Mouse (Mus musculus): ENCODE results near the gene Serpine3. TPM values are rescaled to one million over a fixed set of nuclear protein-coding genes. Genes with fewer than 3 reads are reported as not detected.
A peak's percentile ranks its signal among the peaks of the same experiment; 100 is the strongest.
"Not testable (repeated sequence)": the region's sequence is repeated elsewhere in the genome, so short reads cannot be mapped to it uniquely, and the experiment has no call there.

Gene Serpine3
- total RNA-seq (2021), result not detected

DNA sequence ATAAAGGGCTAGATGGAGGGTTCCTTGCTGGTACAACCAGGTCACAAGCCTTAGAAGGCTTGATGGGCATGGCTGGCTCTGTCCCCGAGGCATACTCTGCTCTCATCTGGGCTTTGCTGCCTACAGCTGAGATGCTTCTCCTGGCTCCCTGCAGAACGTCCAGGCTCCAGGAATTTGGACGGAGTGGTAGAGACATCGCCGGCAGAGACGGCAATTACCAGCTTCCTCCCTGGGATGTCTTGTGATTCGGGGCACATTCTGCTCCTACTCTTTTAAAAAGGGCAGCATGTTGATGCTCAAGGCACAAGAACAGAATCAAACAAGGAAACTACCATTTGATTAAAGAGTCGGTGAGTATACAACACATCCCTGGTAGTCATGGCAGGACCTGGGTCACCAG is at the start of gene Serpine3:
Gene Serpine3 (plus strand): TSS at position 301 of the 400 bp plus-strand sequence.
- intact Hi-C loops (cut with DNase I), result no loop called here

DNA sequence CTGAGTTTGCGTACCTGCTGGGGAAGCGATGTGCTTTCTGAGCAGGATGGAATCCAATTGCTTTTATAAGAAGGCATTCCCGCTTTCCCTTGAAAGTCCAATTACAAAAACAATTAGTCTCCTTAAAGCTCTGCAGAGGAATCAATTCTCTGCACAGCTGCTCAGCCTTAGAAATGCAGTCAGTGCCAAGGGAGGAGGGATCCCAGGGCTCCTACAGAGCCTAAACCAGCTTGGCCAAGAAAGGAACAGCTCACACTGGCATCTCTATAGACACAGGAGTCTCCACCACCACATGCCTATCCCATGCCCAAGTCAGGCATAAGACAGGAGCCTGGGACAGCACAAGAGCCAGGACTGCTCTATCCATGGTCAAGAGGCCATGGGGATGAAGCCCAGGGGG is 41.1 kb upstream of the Serpine3 start:
- intact Hi-C loops (cut with DNase I), result no loop called here
- DNase-seq, result no peak

More for the DNA sequence above, at the start of gene Serpine3:
- DNase-seq, result no peak

DNA sequence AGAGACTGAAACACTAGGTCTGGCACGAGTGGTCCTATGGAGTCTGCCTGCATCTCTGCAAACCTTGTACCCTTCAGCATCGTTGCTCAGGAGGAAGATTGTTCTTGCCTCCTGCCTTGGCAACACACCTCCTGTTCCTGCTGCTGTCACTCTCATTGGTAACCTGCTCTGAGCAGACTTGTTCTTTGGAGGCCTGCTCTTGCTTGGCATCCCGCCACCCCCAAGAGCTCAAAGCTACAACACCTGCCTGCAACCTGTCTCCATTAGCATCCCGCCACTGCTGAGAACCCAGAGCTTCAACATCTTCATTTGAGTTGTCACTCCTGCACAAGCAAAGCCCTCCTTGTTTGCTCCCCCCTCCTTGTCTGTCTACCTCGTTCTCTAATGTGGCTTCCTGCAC is 35.5 kb upstream of the Serpine3 start:
- intact Hi-C loops (cut with DNase I), result no loop called here
- no peak for DNase-seq

DNA sequence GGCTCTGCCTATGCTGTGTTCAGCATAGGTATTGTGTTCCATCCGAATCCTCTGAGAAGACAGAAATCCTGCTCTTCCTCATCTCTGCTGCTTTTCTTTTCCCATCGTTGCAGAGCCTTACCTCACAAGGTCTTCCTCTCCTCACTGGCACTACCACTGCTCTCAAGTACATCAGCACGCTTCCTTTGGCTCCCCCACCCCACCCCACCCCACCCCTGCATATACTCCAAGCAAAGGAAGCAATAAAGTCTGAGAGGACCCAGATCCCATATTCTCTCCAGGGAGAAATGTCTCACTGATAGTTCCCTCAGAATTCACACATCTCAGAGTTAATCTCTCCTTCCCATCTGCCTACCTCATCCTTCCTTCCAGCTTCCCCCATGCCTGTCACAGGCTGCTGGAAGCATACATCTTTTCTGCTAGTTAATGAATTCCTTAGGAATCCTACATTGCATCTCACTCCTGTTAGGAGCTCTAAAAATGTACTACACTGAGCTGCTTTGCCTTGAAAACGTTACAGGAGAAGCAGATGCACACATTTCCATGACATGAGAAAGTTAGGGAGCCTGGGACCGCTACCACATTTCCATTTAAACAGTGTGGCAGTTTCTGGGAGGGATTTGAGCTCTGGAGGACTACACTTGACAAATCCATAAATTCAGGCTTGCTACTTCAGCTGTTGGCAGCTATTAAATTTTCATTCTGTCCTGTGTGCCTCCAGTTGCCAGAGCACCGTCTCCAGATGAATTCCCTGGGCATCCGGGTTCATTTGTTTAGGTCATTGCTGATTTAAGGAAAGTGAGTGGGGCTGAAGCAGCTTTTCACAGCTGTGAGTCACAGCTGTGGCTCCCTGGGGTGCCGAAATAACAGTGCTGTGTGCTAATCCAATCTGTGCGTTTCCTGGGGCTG is 25.8 kb upstream of the Serpine3 start:
- DNase-seq, result peak; percentile 30 to 39
- intact Hi-C loops (cut with DNase I), result loop anchor here (5.0 kb wide), 2 partner anchors 120 to 340 kb away; no protein-coding TSS in a partner anchor

DNA sequence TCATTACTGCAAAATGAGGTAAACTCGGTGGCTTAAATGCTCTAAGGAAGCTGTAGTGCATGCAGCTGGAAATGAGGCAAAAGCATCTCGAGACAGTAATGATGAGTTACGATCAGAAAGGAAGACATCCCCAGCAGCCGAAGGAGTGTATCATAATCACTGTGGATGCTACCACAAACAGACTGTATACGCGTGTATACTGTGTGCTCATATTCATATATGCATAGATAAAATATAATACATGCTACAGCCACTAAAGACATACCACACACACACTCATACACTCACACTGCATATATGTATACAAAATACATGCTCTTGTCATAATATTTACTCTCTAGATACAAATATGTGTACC is 25.1 kb upstream of the Serpine3 start:
- DNase-seq, result no peak
- intact Hi-C loops (cut with DNase I), result loop anchor here (5.0 kb wide), 2 partner anchors 119 to 339 kb away; no protein-coding TSS in a partner anchor

DNA sequence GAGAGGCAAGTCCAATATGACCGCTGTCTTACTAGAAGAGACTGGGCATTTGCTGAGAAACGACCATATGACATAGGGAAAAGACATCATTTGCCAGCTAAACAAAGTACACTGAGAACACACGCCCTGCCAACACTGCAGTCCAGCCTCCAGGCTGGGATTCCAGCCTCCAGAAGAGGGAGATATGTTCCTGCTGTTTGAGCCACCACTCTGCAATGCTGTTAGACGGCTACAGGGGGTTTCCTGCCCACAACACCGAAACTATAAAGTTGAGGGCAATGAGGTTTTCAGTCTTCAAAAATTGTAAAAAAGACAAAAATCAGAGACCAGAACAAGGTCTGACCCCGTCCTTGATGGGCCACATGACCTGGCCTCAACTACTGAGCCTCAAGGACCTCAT is 24.4 kb upstream of the Serpine3 start:
- intact Hi-C loops (cut with DNase I), result loop anchor here (5.0 kb wide), 2 partner anchors 118 to 338 kb away; no protein-coding TSS in a partner anchor
- peak; percentile 42 for DNase-seq

DNA sequence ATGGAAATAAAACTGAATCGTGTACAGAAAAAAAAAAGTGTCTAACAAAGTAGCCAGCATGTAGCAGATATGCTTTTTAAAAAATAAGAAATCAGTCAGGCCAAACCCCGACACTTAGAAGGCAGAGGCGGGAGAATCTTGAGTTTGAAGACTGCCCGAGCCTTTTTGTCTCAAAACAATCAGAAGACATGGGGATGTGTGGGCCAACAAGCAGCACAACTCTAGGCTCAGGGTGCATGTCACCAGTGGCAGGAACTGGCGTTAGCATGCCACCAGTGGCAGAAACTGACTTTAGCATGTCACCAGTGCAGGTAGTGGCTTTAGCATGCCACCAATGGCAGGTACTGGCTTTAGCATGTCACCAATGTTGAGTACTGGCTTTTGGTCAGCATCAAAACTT is 23.9 kb upstream of the Serpine3 start:
- no peak for DNase-seq
- intact Hi-C loops (cut with DNase I), result loop anchor here (5.0 kb wide), 2 partner anchors 118 to 338 kb away; no protein-coding TSS in a partner anchor

DNA sequence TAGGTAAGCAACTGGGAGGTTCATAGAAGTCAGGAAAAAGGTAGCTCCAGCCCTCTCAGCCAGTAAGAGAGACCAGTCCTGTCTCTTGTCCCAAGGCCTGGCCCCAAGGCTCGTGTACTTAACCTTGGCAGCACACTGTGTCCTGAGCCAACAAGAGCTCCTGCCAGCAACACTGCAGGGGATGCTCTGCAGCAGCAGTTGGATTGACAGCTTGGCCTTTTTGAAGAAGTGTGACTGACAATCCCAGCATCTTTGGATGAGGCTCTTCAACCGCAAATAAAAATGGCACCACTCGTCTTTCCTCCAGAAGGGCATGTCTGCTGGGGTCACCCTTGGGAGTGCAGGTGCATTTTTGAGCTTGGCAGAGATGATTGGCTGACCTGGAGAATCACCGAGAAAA is 23.1 kb upstream of the Serpine3 start:
- no peak for DNase-seq
- intact Hi-C loops (cut with DNase I), result no loop called here

DNA sequence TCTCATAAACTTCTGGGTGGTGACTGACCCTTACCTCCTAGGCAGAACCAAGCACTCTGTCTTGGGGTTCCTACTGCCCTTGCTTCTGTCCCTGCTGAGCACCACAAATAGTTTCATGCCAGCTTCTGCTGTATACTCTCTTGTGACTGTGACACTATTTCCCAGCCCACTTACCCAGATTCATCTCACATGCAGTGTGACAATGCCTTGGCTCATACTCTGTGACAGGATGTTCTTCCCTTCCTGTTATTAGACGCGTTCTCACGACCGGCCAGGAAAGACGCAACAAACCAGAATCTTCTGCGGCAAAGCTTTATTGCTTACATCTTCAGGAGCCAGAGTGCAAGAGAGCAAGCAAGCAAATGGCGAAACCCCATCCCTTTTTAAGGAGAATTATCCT is 21.1 kb upstream of the Serpine3 start:
- intact Hi-C loops (cut with DNase I); DNase-seq: not testable (repeated sequence)

DNA sequence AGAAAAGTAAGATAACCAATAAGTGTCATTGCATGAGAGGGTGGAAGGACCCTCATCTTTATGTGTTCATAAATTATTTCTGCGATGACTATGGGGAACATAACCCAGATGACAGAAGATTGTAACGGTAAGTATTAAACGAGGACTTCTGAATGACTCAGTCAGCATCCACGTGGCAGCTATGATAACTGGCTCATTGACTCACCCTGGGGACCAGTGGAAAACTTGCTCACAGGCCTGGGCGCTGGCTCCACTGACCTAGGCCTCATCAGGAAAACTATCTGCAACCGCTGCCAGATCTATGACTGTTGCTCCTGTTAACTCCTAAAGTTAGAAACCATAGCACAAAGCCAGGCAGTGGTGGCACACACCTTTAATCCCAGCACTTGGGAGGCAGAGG is 15.1 kb upstream of the Serpine3 start:
- intact Hi-C loops (cut with DNase I), result no loop called here
- DNase-seq, result no peak

DNA sequence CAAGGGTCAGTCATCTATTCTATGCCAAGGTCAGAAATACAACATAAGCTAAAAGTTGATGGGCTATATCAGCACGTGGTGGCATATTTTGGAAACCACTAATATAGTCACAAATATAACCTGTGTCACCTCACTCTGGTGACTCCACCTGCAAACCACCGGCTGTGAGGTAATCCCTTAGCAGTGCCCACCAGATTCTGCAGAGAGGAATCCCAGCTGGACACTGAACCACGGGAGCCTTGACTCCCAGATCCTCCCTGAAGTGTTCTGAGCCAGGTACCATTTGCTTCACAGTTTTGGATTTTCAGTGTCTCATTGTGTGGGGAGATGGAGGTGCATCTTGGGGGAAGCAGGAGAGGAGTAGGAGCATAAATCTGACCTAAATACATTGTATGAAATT is 13.1 kb upstream of the Serpine3 start:
- no peak for DNase-seq
- intact Hi-C loops (cut with DNase I), result no loop called here

DNA sequence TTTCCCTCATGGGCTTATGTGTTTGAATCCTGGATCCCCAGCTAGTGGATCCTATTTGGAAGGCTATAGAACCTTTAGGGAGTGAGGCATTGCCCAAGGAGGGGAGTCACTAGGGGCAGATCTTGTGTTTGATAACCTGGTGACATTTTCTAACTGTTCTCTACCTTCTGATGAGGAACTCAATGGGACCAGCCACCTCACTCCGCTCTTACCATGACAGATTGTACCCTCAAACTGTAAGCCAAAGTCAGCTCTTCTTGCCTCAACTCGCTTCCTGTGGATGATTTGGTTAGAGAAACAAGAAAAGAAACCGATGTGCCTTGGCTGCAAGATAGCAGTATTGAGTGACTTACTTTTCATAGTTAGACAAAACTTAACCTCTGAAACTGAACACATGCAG is 11.7 kb upstream of the Serpine3 start:
- no peak for DNase-seq
- intact Hi-C loops (cut with DNase I), result no loop called here

DNA sequence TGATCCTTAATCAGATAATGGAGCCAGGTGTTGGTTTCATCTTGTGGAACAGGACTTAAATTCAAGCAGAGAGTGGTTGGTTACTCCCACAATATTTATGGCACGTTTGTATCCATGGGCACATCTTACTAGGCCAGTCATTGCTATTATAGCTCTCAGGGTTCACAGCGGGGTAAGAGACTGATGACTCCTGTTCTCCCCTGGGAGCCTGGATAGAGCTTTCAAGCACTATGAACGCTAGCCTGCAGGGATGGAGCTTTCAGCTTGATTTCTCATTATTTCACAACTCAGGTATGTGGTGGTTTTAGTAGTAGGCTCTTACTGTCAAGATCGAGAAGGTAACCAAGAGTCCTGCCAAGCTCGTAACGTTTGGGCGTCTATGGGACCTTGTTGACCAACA is 7.5 kb upstream of the Serpine3 start:
- intact Hi-C loops (cut with DNase I), result no loop called here
- DNase-seq, result no peak

DNA sequence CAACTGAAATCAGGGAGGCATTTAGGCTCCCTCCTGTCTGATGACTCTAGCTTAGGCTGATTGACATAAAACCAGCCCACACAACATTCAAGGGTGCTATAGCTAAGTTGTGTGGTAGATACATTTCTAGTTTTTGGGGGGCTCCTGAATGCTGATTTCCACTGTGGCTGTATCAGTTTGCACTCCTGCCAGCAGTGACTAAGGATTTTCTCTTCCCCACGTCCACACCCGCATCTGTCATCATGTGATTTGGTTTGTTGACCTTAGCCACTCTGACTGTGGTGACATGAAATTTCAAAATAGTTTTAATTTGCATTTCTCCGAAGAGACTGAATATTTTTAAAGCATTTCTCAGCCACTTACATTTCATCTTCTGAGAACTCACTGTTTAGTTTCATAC is 6.0 kb upstream of the Serpine3 start:
- intact Hi-C loops (cut with DNase I), result no loop called here

DNA sequence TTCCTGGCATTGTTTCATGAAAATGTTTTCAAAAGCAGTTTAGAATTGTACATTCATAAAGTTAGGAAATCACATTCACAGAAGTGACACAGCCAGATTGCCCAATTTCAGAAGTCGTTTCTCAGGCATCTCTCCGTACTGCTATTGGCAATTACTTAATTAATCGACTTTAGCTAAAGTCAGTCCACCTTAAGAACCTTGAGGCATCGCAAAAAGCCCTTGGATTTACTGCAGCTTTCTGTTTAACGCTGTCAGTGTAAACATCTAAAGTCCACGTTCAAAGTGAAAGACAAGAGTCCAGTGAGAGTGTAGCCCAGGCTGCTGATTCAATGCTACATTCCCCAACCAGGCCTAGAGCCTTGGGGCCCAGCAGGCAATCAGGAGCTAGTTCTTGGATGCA is 1.1 kb upstream of the Serpine3 start:
- no peak for DNase-seq
- intact Hi-C loops (cut with DNase I), result no loop called here

More for the DNA sequence above, 6.0 kb upstream of the Serpine3 start:
- DNase-seq, result no peak

DNA sequence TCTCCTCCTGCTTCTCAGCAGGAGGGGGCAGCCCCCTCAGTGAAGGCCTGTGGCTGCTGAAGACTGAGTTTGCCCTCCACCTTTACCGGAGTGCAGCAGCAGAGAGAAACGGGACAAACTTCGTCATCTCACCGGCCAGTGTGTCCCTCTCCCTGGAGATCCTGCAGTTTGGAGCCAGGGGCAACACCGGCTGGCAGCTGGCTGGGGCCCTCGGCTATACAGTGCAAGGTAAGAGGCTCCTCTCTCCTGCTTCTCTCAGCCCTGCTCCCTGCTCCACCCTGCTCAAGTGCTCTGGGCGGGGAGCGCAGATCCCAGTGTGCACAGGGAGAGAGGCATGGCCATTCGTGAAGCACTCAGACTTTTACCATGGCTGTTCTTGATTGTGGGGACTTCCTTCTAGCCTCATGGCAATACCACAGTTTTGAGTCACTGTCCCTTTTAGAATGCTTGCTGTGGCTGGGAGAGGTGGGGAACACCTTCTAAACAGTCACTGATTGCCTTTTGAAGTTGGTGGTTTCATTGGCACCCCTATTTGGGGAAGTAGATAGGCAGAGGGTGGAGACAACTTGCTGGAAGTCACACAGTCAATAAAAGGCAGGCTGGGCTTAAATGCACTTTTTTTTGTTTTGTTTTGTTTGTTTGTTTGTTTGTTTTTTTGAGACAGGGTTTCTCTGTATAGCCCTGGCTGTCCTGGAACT is 1.7 kb downstream of the Serpine3 start:
- DNase-seq, result no peak
- intact Hi-C loops (cut with DNase I), result no loop called here

DNA sequence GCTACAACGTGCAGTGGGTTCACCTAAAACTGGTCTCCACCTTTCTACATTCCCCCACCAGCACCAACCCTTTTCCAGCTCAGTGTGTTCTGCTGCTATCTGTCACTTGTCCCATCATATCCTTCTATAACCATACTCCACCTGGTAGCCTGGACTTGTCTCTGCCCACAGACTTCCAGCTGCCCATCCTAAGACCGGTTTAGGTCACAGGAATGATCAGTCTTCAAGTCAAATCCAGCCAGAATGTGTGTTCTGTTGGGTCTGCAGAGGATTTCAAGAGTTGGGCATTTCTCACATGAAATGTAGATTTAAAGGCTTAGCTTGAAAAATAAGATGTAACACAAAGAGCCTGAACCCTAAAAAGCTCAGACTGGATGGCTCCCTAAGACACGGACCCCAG is 10.2 kb downstream of the Serpine3 start:
- intact Hi-C loops (cut with DNase I), result no loop called here
- DNase-seq, result peak in 1 of 2 experiments; percentile 3

DNA sequence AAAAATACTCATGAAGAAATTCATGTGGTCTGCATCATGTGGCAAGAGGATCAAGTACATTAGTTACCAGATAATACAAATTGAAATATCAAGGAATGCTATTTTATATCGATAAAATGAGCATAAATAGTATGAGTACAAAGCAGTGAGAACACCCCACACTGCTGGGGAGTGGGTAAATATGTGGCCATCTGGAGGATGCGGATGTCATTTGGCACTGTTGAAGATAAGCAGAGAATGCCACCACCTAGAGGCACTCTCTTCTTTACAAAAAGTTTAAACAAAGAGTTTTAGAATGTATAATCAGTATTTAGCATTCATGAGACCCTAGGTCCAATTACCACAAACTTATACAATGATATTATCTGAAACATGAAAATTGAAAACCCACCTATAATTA is 54.7 kb downstream of the Serpine3 start:
- no peak for DNase-seq
- intact Hi-C loops (cut with DNase I), result no loop called here

DNA sequence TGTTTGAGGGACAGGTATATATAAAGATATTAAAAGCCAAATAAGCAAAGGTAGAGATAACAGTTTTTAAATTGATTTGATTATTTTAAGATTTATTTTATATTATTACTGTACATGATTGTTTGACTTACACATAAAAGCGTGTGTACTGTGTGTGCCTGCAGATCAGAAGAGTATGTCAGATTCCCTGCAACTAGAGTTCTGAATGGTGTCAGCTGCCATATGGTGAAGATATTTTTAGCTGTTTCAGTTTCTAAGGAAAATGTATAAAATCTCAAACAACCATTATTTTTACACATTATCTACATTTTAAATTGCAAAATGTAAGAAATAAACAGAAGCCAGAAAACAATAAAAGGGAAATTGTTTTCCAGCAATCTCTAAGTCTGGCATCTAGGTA is 58.2 kb downstream of the Serpine3 start:
- DNase-seq, result no peak
- intact Hi-C loops (cut with DNase I), result no loop called here

DNA sequence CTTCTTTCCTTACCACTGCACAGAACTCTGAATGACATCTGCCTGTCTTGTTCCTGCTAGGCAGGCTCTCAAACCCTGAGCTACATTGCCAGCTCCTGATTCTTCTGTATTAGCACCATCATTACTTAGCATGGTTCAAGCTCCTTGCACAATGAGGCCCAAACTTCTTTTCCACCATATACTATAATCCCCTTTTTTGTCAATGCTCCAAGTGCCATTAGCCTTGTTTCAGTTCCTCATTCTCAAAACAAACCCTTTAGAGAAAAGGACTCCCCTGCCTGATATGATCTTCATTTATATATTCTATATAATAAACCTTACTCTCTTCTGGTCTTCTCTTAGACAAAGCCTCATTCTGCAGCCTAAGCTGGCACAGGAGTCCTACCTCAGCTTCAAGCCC is 61.1 kb downstream of the Serpine3 start:
- no peak for DNase-seq
- intact Hi-C loops (cut with DNase I), result no loop called here

DNA sequence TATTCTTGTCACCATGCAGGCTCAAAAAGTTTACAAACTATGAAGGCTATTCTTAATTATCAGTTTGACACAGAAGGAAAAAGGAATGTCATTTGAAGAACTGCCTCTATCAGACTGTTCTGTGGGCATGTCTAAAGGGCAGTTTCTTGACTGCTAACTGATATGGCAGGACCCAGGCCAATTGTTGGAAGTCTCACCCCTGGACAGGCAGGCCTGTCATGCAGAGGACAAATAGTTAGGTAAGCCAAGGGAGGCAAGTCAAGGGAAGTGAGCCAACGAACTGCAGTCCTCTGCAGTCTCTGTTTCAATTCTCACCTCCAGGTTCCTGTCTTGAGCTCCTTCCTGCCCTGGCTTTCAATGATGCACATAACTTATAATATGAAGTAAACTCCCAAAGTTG is 68.4 kb downstream of the Serpine3 start:
- peak; percentile 19 to 52 for DNase-seq
- intact Hi-C loops (cut with DNase I), result no loop called here

DNA sequence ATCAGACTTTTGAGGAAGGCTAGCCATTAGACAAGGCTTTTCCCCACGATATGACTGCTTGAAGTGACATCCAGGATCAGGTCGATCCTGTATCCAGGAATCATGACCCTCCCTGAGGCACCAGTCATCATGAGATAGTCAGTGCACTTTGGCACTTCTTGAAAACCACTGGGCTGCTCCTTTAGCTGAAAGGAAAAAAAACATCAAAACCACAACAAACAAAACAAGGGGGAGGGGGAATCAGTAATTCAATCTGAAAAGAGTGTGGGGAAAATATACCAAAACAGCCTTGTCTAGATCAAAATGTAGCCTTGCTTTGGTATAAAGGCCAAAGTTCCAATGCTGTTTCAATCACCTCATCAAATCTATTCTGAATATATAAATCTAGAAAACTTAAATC is 70.2 kb downstream of the Serpine3 start:
- intact Hi-C loops (cut with DNase I), result no loop called here
- DNase-seq, result no peak

Measured in heart, postnatal 10 days (tissue).